Mouse (Mus musculus) lung, embryonic 15.5 days (tissue): ENCODE data around the gene Rab3il1. TPM values are rescaled to one million over a fixed set of nuclear protein-coding genes. Genes with fewer than 3 reads are reported as not detected.
"Not testable (repeated sequence)": the region's sequence is repeated elsewhere in the genome, so short reads cannot be mapped to it uniquely, and the experiment has no call there.

ENCODE experiments used
- ATAC-seq: fragments of 200-750 bp; cut with Nextera tagmentation; 2 replicates; pipeline ENCODE4 v1.8.0; 2017; ENCODE audit warnings: moderate number of reproducible peaks, borderline replicate concordance; ENCODE audit not compliant: low FRiP score, low TSS enrichment; ENCODE audit errors: extremely low read depth
- H3K27ac ChIP-seq: fragments of 300-500 bp; sonication (generic); 2 replicates; pipeline ENCODE4 v1.5.1; 2015; ENCODE audit warnings: moderate library complexity, mild to moderate bottlenecking, inconsistent platforms
- H3K27me3 ChIP-seq: fragments of 300-500 bp; sonication (generic); 2 replicates; pipeline ENCODE4 v1.6.1; 2015; ENCODE audit warnings: inconsistent platforms
- H3K36me3 ChIP-seq: fragments of 300-500 bp; sonication (generic); 2 replicates; pipeline ENCODE4 v1.6.1; 2015; ENCODE audit warnings: inconsistent platforms
- H3K4me1 ChIP-seq: fragments of 300-500 bp; sonication (generic); 2 replicates; pipeline ENCODE4 v1.6.1; 2015; ENCODE audit warnings: inconsistent platforms
- H3K4me2 ChIP-seq: fragments of 300-500 bp; sonication (generic); 2 replicates; pipeline ENCODE4 v1.6.1; 2015; ENCODE audit warnings: inconsistent platforms, mild to moderate bottlenecking, moderate library complexity
- H3K4me3 ChIP-seq: fragments of 300-500 bp; sonication (generic); 2 replicates; pipeline ENCODE4 v1.5.1; 2015; ENCODE audit warnings: mild to moderate bottlenecking, inconsistent platforms
- H3K9ac ChIP-seq: fragments of 300-500 bp; sonication (generic); 2 replicates; pipeline ENCODE4 v1.6.1; 2015; ENCODE audit warnings: inconsistent platforms
- H3K9me3 ChIP-seq: fragments of 300-500 bp; sonication (generic); 2 replicates; pipeline ENCODE4 v1.6.1; 2016; ENCODE audit warnings: inconsistent platforms
- WGBS: fragments of 180-500 bp; shearing (Covaris S2); methylation state at CpG from one replicate; pipeline ENCODE4 v1.1.7; 2015; 5-methylcytosine and 5-hydroxymethylcytosine counted together
- polyA plus RNA-seq: library from polyadenylated mRNA; unstranded; fragments of >200 nt; fragmentation: Nextera tagmentation; extraction: Ambion mirVana; gene quantifications from 2 replicates; pipeline ENCODE4 v1.2.1, GENCODE M21; 2015

Gene Rab3il1
- polyA plus RNA-seq, 1 experiment from 2014 or later, result 31.5 TPM

GRCm38 (mm10) chr19:9966096-9966867 is 35.2 kb upstream of the Rab3il1 start:
- no peak for ATAC-seq

GRCm38 (mm10) chr19:9968081-9968787 is 33.2 kb upstream of the Rab3il1 start:
- Histone ChIP-seq H3K27me3 (no peaks in the 10 kb centered on the region), H3K4me2 (no peak overlapping the region), H3K27ac (no peak overlapping the region), H3K9me3 (no peaks in the 10 kb centered on the region), H3K4me1 (no peaks in the 10 kb centered on the region), H3K4me3 (no peak overlapping the region), H3K36me3 (no peaks in the 10 kb centered on the region), H3K9ac (no peak overlapping the region)
- ATAC-seq, result no peak
- 79% methylated on average over 10 of the region's 10 CpGs for WGBS

More at GRCm38 (mm10) chr19:9966096-9966867, 35.2 kb upstream of the Rab3il1 start:
- Histone ChIP-seq H3K9me3 (no peaks in the 10 kb centered on the region), H3K4me2 (no peak overlapping the region), H3K36me3 (no peaks in the 10 kb centered on the region), H3K9ac (no peak overlapping the region), H3K27ac (no peak overlapping the region), H3K4me1 (no peaks in the 10 kb centered on the region), H3K4me3 (no peak overlapping the region), H3K27me3 (no peaks in the 10 kb centered on the region)
- 41% methylated on average over 2 of the region's 2 CpGs for WGBS

GRCm38 (mm10) chr19:9974853-9975252 is 26.6 kb upstream of the Rab3il1 start:
- H3K4me1 ChIP-seq, result peaks cover 14% of the 10 kb centered on the region
- H3K27ac ChIP-seq, H3K27me3 ChIP-seq, ATAC-seq, H3K36me3 ChIP-seq, H3K9ac ChIP-seq, H3K4me2 ChIP-seq, H3K9me3 ChIP-seq, H3K4me3 ChIP-seq: not testable (repeated sequence)
- WGBS, result 36% methylated on average over 2 of the region's 2 CpGs

- H3K36me3 ChIP-seq, result no peaks in the 10 kb centered on the region
- no peak for ATAC-seq
- peaks cover 20% of the 10 kb centered on the region for H3K4me1 ChIP-seq
- no peak overlapping the region for H3K9ac ChIP-seq
- H3K27ac ChIP-seq, result no peak overlapping the region
- no peak overlapping the region for H3K4me3 ChIP-seq
- WGBS, result 69% methylated on average over 10 of the region's 10 CpGs
- H3K9me3 ChIP-seq, result no peaks in the 10 kb centered on the region
- no peak overlapping the region for H3K4me2 ChIP-seq
- H3K27me3 ChIP-seq, result no peaks in the 10 kb centered on the region
Observed at GRCm38 (mm10) chr19:9977085-9977484, 24.4 kb upstream of the Rab3il1 start.

GRCm38 (mm10) chr19:9978431-9978951 is 23.0 kb upstream of the Rab3il1 start:
- Histone ChIP-seq H3K9me3 (no peaks in the 10 kb centered on the region), H3K4me3 (no peak overlapping the region), H3K27me3 (no peaks in the 10 kb centered on the region), H3K36me3 (no peaks in the 10 kb centered on the region), H3K4me2 (no peak overlapping the region), H3K4me1 (peaks cover 22% of the 10 kb centered on the region), H3K9ac (no peak overlapping the region), H3K27ac (peak overlapping the region; percentile 68)
- 27% methylated on average over 5 of the region's 5 CpGs for WGBS
- no peak for ATAC-seq

DNA sequence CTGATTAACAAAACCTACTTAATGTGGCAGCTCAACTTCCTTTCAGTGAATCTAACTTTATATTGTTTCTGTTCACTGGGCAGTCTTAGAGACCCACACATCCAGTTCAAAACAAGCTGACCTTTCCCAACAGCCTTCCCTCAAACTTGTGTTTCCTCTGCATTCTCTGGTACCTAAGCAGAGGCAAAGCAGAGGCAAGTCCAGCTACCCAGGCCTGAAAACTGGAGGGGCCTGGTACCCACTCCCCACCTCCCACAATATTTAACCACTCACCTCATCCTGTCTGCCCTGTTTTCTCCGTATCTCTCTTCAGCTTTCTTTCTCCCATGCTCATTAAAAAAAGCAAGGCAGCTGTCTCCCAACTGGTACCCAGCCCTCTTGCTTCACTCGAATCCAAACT is 22.3 kb upstream of the Rab3il1 start:
- Histone ChIP-seq H3K4me1 (peaks cover 29% of the 10 kb centered on the region), H3K27ac (peak overlapping the region; percentile 68), H3K4me2 (no peak overlapping the region), H3K4me3 (no peak overlapping the region), H3K36me3 (peaks cover 2% of the 10 kb centered on the region; the same call in 1 of the 2 replicates), H3K9ac (no peak overlapping the region), H3K9me3 (no peaks in the 10 kb centered on the region), H3K27me3 (no peaks in the 10 kb centered on the region)
- WGBS, result 66% methylated on average over 2 of the region's 2 CpGs
- ATAC-seq, result no peak

DNA sequence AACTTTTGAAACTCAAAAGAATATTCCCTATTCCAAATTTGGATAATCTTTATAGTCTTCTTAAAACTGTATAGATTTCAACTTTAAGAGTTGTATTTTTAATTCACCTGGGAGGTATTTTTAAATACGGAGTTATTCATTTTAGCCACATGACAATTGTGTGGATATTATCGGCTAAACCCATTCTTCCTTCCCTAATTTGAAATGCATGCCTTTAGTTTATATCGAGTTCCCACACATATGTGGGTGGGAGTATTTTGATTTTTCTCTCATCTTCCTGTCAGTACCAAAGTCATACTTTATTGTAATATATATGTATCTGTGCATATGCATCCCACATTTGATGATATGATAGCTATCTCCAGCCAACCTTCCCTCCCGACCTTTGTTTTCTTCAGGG is 21.2 kb upstream of the Rab3il1 start, which contains the start of gene Fth1:
Fth1 (plus strand) TSS at position 341 of the 400 bp plus-strand sequence.
- no peak within 1 kb of the TSS for H3K4me3 ChIP-seq

DNA sequence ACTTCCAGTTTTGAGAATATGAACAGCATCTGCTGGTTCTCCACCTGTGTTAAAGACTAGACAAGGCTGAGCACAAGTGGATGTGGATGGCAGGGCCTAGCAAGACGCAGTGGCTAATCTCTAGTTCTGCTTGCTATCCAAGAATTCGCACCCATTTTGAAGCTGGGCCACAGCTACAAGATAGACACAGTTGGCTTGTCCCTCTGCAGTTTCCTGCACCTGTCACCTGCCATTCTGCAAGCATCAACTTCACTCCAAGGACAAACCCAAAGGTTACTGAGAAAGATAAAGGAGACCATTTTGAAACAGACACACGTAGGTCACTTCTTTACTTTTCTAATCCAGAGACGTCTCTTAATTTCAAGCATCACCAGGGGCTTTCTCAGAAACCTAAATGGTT is 19.8 kb upstream of the Rab3il1 start:
- H3K9me3 ChIP-seq, result no peaks in the 10 kb centered on the region
- 63% methylated on average over 4 of the region's 4 CpGs for WGBS
- peaks cover 20% of the 10 kb centered on the region for H3K36me3 ChIP-seq
- H3K27me3 ChIP-seq, result no peaks in the 10 kb centered on the region
- H3K4me2 ChIP-seq, result peak overlapping the region; percentile 76
- H3K4me1 ChIP-seq, result peaks cover 30% of the 10 kb centered on the region
- peak overlapping the region; percentile 96 for H3K27ac ChIP-seq
- H3K4me3 ChIP-seq, result peak overlapping the region; percentile 79; the same call in 1 of the 2 replicates
- peak overlapping the region; percentile 51; the same call in 1 of the 2 replicates for H3K9ac ChIP-seq
- ATAC-seq, result no peak

More for the DNA sequence above, 21.2 kb upstream of the Rab3il1 start, which contains the start of gene Fth1:
- H3K27me3 ChIP-seq, result no peaks in the 10 kb centered on the region
- H3K9ac ChIP-seq, result no peak within 1 kb of the TSS
- no peak within 1 kb of the TSS for H3K4me2 ChIP-seq
- peaks cover 13% of the 10 kb centered on the region for H3K36me3 ChIP-seq
- WGBS, result 88% methylated on average over 4 of the region's 4 CpGs
- no peak within 1 kb of the TSS for H3K27ac ChIP-seq
- no peaks in the 10 kb centered on the region for H3K9me3 ChIP-seq
- ATAC-seq, result no peak
- H3K4me1 ChIP-seq, result peaks cover 30% of the 10 kb centered on the region

DNA sequence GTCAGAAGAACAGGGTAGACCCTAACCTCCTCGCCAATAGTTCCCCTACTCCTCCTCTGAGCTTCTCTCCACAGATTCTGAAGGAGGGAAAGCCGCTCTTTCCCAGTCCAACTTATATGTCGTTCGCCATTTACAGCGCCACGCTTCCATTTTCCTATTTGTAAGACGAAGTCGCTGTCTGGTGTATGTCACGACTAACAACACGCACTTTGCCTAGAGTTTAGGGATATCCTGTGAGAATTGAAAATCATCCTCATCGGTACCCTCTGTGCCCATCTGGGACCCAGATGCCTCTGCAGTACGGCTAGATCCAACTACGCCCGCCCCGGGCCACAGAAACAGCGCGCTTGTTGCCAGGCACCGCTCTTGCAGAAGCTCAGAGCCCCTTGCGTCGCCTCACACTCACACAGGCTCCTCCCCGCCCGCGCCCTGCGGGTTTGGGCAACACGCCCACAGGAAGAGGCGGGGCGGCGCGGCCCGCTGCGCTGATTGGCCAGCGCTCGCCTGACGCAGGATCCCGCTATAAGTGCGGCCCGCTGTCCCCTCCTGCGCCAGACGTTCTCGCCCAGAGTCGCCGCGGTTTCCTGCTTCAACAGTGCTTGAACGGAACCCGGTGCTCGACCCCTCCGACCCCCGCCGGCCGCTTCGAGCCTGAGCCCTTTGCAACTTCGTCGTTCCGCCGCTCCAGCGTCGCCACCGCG is 19.2 kb upstream of the Rab3il1 start:
- H3K4me1 ChIP-seq, result peaks cover 30% of the 10 kb centered on the region
- H3K9ac ChIP-seq, result peak overlapping the region; percentile 86
- H3K27me3 ChIP-seq, result no peaks in the 10 kb centered on the region
- H3K27ac ChIP-seq, result peak overlapping the region; percentile 96
- H3K9me3 ChIP-seq, result no peaks in the 10 kb centered on the region
- H3K36me3 ChIP-seq, result peaks cover 20% of the 10 kb centered on the region
- H3K4me2 ChIP-seq, result peak overlapping the region; percentile 76
- peak overlapping the region; percentile 79 for H3K4me3 ChIP-seq
- WGBS, result under 1% methylated on average over 59 of the region's 59 CpGs
- ATAC-seq, result peak; percentile 98

- Histone ChIP-seq H3K4me2 (peak overlapping the region; percentile 76), H3K4me3 (peak overlapping the region; percentile 79), H3K27ac (peak overlapping the region; percentile 96), H3K27me3 (no peaks in the 10 kb centered on the region), H3K4me1 (peaks cover 27% of the 10 kb centered on the region), H3K36me3 (peaks cover 20% of the 10 kb centered on the region), H3K9me3 (no peaks in the 10 kb centered on the region), H3K9ac (peak overlapping the region; percentile 86)
- peak; percentile 76 for ATAC-seq
- under 1% methylated on average over 31 of the region's 31 CpGs for WGBS
Observed at GRCm38 (mm10) chr19:9982852-9983542, 18.5 kb upstream of the Rab3il1 start.
